Mouse (Mus musculus) left cerebral cortex, adult 18-20 months (tissue): ENCODE measurements at regions not wholly inside any gene's neighbourhood (a gene's known extent, or its start where the extent isn't known, plus 50 kb on each side); places are given as distances from the start of the nearest gene placed in this dataset.

Experiments used
- DNase-seq, 2 experiments: peaks; one replicate each; pipeline ENCODE4 v3.0.0; 2021 to 2022; ENCODE audit warnings: low spot score in 2 of 2, mixed read lengths in 1 of 2

DNA sequence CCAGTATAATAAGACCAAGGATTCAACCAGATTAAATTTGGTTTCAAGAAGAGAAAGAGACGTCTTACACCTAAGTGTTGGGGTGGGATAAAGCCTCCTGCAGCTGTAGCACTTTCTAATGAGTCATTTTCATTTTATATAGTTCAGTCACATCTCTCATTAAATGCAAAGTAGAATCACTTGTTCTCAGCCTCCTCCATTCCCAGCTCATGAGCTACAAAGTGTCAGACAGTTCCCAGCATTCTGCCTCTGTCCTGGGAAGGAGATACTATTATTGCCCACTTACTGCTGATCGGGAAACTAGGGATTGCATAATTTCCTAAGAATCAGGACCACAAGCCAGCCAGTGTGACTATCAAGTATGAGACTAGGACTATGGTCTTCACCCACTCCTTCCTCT is 158.9 kb downstream of the Tph2 start:
- DNase-seq = no peak

DNA sequence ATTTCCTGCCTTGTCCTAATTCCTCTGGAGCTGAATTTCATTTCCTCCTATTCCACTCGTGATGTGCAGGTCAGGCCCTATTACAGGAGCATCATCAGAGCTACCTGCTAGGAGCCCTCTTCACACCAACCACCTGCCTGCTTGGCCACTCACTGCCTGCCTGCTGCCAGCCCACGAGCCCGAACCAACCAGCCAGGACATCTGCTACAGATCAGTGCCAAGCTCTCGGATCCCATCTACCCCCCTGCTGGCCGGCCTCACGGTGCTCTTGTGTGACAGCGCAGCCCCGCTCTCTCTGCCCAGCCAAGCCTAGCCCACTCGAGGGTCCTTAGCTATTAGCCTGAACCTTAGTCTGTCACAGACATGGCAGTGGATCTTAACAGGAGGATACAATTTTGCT is 165.4 kb downstream of the Tph2 start:
- DNase-seq = peak; percentile 6 to 23

DNA sequence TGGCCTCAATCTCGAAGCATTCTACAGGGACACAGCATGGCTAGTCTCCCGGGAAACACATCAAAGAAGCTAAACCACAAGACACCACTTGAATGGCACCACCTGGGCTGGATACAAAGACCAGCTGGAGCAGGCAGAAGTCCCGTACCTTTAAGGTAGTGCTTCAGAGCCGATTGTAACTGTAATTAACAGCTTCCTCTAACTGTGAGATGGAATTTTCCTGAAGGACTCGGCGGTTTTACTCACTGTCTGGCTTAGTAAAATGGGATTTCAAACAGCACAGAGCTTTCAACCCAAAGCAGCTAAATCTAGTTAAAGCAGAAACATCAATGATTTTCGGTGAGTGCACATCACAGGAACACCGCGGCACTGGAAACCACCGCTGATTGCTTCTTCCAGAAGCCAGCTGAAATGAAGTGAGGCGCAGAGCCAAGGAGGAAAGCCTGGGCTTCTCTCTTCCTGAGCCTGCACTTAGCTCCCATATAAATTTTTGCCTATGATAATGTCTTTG is 171.3 kb downstream of the Tph2 start:
- peak in 1 of 2 experiments; percentile 16 for DNase-seq

DNA sequence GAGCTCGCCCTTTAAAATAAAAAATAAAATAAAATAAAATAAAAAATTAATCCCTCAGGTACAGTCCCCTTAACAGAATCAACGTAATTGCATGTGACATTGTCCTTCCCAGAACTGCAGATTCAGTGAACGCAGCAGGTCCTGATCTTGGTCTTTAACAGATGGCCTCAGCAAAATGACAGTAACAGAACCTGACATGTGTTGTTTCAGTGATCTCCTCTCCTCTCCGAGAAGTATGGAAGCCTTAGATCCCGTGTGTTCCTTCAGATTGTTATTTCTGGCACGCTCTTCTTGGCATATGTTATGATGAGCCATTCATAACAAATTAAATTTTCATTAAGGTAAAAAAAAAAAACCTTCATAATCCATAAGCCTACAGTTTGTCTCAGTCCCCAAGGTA is 171.9 kb downstream of the Tph2 start:
- no peak for DNase-seq

DNA sequence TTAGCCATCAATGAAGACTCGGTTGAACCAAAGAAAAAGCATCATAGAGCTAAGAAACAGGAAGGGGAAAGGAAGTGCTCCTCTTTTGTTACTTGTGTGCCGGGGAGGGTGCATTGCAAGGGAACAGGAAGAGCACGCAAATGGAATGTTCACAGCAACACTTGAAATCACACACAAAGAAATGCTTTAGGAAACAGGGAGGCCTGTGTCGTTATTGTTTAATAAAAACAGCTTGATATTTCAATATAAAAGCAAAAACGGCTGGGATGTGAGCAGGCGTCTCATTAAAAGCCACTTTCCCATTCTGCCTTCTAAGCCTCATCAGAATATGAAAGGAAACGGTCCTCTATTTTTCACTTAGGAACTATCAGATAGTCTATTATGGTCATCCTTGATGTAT is 172.5 kb downstream of the Tph2 start:
- DNase-seq = no peak

DNA sequence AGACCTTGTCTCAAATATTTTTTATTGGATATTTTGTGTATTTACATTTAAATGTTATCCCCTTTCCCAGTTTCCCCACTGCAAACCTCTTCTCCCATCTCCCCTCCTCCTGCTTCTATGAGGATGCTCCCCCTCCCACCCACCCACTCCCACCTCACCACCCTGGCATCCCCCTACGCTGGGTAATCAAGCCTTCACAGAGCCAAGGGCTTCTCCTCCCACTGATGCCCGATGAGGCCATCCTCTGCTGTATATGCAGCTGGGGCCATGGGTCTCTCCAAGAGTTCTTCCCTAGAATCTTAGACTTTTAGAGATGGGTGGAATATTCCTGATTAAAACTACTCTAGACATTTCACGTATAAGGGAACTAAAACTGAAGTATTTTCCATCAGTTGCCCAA is 172.9 kb downstream of the Tph2 start:
- no peak for DNase-seq

DNA sequence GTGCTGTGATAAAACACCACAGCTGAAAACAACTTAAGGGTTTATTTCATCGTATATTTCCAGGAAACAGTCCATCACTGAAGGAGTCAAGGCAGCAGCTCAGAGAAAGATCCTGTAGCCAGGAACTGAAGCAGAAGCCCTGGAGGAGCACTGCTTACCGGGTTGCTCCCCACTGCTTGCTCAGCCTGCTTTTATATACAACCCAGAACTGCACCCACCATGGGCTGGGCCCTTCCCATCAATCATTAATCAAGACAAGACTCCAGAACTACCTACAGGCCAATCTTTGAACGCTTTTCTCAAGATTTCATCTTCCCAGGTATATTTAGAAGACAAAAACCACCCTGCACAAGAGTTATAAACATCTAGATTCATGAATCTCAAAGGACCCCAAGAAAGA is 188.4 kb downstream of the Tph2 start:
- DNase-seq = no peak

DNA sequence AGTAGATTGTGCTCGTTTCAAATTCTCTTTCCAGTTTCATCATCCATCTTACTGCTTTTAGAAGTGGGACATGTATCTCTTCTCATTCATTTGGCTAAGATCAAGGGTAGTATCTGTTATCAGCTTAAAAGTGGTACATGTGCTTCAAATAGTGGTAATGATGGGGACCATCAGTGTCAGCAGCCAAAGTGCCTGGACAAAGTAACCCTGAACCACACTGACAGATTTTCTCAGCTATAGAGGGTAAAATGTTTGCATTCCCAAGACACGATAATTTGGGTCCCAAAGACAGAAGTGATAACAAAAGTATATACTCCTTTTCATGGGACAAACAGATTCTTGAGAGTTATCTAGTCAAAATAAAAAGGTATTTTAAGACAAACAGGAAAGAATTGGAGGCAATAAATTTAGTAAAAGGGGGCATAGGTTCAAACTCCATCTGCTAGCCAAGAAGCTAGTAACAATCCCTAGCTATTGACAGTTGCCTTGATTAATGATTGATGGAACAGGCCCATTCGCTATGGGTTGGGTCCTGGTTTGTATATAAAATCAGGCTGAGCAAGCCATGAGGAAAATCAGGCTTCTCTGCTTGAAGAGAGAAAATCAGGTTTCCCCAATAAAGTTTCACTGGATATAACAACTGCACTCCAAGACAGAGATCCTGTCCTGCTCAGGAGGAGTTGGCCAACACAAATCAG is 189.5 kb downstream of the Tph2 start:
- DNase-seq = no peak

DNA sequence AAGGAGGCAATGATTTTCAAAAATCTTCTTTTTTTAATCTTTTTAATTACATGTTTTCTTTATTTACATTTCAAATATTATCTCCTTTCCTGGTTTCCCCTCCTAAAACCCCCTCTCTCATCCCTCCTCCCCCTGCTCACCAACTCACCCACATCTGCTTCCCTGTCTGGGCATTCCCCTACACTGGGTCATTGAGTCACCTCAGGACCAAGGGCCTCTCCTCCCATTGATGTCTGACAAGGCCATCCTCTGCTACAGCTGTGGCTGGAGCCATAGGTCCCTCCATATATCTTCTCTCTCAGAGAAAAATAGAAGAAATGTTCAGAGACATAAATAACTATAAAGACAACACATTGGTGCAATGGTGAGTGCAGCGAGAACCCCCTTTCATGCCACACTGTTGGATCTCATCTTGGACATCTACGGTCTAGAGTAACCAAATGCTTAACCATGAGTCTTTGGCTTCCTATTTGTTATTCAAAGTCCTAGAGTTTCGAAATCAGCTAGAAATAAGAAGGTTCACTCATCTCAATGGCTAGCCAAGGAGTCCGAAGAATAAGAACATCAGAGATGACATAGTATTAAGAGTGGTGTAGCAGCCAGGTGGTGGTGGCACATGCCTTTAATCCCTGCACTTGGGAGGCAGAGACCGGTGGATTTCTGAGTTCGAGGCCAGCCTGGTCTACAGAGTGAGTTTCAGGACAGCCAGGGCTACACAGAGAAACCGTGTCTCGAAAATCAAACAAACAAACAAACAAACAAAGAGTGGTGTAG is 186.5 kb upstream of the Trhde start:
- no peak for DNase-seq

DNA sequence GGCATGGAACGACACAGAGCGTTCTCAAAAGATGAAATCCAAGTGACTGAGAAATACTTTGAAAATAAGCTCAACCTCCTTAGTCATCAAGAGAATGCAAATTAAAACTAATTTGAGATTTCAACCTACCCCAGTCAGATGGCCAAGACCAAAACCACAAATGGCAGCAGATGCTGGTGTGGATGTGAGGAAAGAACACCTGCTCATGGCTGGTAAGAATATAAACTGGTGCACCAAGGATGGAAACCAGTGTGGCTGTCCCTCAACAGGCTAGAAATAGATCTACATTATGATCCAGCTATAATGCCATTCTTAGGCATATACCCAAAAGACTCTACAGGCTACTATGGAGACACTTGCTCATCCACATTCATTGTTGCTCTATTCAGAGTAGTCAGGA is 170.3 kb upstream of the Trhde start:
- DNase-seq = no peak

DNA sequence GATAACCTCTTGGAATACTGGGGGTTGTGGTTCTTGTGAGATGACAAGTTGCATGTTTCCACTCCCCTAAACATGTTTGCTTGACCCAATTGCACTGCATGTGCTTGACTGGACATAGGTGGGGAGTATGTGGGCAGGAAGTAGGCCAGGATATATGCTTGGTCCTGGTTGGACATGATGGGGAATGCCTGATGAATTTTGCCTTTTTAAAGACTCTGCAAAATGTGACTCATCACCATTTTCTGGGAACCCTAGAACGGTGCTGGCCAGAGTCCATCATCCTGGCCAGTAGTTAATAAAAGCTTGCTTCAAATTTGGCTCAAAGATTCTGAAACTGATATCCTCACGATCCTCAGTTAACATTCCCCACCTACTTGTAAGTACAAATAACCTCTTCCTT is 161.5 kb upstream of the Trhde start:
- DNase-seq = no peak

DNA sequence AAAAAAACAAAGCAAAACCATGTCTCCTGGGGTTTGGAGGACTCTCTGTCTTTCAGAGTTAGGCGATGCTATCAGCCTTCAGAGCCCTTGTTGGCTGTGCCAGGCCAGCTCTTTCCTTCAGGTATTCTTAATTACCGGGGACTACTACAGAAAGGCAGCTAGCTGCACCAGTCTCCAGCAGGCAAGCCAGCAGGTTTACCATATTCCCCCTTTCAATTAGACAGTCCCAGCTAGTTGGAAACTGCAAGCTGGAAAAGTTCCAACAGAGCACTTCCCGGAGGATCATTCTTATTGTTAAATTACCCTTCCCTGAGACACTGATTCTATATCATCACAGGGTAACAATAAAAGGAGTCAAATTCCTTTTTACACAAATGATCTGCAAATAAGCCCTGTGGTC is 155.8 kb upstream of the Trhde start:
- DNase-seq = no peak

DNA sequence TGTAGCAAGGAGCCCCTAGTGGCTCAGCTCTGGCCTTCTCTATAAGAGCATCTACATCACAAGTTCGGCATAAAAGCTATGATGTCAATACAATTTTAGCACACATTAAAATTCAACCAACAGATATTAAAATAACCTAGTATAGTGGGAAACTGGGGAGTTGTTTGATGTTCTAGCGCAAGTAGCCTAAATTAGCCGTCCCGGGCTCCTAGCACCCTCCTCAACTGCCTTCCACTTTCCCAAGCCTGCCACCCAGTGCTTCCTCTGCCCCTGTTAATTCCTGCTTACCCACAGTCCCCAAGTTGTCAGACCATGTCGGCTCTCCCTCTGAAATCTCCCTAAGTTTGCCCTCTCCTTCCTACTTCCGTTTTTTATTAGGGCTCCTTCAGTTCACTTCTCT is 154.2 kb upstream of the Trhde start:
- no peak for DNase-seq

DNA sequence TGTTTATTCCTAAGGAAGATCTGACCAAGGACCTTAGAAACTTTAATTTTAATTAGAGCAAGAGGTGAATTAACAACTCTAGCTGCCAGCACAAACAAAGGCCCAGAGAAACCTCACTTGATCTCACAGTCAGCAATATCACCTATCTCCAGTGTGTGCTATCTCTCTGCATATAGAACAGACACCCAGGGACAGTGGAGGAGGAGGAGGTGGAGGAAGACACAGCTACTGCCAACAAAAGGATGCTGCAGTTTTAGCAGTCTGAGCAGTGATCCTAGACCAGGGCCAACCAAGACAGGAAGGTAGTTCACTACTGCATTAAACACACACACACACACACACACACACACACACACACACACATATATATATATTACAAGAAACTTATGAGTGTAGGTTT is 153.5 kb upstream of the Trhde start:
- DNase-seq = peak in 1 of 2 experiments; percentile 15

DNA sequence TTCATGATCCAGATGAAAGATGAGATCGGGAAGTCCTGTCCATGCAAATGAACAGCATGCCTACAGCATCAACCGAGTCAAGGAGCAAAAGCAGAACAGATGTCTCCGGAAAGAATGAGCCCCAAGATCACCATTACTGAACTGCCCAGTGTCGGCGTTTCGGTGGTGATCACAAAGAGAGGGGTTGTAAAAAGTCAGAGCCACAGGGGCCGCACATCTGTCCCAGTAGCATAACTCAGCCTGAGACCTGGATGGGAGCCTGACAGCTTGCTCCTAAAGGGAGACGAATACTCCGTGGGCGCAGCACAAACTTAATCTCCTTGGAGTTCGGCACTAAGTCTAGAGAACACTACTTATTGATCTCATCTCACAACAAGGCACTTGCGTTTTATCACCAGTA is 151.3 kb upstream of the Trhde start:
- DNase-seq = no peak

DNA sequence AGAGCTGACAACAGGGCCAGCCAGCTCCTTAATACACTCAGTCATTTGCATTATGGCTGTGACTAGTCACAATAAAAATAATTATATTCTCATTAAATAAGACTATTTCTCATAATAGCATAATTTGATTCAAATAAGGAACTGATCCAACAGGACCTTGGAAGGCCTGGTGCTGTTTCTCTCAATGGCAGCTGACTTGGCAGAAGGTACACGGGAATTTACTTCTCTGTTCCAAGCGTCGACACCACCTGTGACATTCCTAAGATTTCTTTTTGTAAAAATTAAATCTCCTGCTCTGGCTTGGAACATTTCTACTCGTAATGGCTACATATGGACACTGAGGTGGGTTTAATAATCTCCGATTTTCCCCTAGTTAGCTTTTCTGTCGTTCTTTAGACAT is 147.1 kb upstream of the Trhde start:
- no peak for DNase-seq

DNA sequence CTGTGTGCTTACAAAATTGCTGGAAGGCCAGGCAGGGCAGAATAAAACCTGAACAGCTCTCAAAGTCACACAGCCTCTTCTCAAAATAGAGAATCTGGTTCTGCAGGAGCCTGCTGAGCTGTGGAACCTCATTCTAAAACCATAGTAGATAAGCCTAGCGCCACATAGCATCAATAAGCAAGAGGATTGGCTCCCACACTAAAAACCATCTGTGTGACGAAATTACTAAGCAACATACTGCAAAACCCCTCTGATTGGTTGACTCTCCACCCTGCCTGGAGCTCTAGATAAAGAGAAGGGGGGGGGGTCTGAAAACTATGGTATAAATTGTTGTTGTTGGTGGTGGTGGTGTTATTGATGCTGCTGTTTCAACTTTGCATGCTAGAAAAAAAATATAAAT is 122.6 kb upstream of the Trhde start:
- DNase-seq = no peak

DNA sequence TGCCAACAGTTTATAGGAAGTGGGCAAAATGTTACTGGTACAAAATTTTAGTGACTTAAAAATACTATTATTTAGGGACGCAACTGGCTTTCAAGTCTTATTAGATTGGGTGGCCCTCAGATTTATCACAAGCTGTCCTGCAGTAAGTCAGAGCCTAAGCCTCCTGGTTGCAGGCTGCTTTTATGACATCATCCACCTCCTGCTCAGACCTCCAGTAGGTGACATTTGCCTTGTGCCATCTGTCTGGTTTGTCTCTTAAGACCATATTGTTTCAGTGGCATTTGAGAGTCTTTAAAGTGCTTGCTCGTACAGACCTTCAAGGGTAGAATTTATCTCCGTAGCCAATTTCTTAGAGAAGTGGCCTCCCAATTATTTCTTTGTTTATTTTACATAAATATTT is 111.9 kb upstream of the Trhde start:
- no peak for DNase-seq

DNA sequence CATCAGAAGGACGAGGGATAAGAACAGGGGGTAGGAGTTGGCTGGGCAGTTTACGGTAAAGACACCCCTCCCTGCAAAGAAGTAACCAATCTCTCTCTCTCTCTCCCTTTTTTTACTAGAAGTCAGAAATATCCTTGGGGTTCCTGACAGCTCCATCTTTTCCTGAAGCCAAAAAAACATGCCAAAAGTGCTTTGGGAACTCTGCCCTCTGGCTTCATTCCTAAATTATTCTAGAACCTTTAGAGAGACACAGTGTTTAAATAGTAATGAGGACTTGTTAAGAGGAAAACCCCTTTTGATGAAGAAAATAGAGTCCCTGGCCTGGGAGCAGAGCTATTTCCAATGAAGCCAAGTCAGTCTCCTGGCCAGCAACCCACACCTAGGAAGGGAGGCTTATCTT is 89.8 kb upstream of the Trhde start:
- no peak for DNase-seq

DNA sequence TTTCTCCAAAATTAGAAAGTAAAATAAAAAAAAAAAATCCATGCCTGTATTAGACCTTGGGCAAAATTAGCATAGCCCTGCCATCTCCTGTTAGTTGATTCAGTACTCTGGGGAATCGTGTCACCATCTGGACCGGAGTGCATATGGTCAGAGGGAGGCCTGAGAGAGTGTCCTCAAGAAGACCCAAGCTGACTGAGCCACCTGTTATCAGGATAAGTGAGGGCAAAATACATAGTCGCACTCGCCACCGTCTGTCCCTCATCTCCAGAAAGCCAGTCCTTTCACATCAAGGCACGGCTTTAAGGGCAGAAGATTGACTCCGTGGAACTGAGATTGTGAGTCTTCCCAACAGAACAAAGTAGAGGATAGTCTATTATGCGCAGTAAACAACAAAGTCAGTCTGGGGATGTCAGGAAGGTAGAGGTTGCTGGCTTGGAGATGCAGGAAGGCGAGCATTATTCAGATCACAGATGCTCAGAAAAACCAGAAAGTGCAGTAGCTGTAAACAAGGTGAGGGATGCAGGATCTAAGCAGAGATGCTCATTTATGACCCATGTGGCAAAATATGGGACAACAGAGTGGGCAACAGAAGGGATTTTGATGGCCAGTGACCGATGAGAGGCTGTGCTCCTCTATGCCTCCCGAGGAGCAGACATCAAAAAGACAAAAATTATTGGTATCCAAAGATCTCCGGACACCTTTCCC is 88.8 kb upstream of the Trhde start:
- DNase-seq = no peak

DNA sequence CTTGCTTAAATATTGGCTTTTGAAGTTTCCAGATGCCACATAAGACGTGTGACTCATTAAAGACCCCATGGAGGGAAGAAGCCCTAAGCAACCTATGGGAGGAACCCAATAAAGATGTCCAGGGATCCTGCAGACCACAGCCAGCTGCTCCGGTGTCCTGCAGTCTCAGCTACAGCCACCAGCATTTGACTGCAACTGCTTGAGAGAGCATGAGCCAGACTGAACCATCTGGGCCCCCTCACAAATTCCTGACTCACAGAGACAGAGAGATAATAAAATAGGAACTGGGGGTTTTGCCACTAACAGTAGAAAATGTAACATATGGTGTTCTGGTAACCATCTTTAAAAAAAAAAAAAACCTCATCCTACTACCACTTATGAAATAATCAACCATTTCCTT is 69.1 kb upstream of the Trhde start:
- peak; percentile 44 to 57 for DNase-seq

DNA sequence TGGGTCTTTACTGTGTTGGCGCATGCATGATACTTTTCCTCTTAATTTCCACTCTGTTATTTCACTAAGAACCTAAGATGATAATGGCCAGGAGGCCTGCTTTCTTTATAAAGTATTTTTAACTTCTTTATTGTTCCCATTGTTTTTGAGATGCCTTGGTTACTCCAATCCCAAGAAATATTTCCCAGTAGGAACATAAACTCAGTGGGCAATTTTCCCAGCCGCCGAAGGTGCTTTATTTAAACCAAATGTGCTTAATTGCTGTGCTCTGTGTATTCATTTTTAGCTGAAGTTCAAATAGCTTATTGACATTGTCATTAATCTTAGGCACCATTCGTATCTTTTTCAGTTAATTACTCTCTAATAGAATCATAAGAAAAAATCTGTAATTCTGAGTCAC is 55.1 kb upstream of the Trhde start:
- DNase-seq = no peak
